Mouse (Mus musculus): ENCODE data around the gene Mrpl37. TPM values are rescaled to one million over a fixed set of nuclear protein-coding genes. Genes with fewer than 3 reads are reported as not detected.

The Mrpl37 gene
- total and polyA plus RNA-seq, 2 experiments from 2014 or later, result 59.2 to 79.7 TPM

DNA sequence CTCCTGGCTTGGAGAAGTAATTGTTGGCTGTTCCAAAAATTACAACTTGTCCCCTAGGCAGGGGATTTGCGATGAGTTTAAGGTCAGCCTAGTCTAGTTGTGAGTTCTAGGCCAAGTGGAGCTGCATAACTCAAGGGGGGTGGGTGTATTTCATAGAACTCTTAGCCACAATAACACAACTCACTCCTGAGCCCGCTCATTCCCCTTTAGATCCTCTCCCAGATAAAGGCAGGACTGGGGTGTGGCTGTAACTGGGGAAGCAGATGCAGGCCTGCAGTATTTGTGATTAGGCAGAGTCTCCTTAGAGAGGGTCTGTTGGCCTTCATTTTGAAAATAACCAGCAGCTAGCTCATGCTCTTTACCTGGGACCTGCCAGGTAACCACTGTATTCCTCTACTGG is 58.5 kb downstream of the Mrpl37 start:
- H3K4me1 ChIP-seq (ENCODE audit: insufficient read depth, low read length), result no peaks in the 10 kb centered on the region
- H3K9me3 ChIP-seq (ENCODE audit: low read length), result no peaks in the 10 kb centered on the region
- no peak overlapping the region for H3K9ac ChIP-seq (replicated peaks; ENCODE audit: low read length)
- DNase-seq (ENCODE audit: low spot score) (no peak), ATAC-seq (no peak)
- H3K4me3 ChIP-seq (ENCODE audit: low read length), result no peak overlapping the region
- H3K27ac ChIP-seq, result no peak overlapping the region
- no peak for TF ChIP-seq CTCF (IDR thresholded peaks at IDR 0.05; ENCODE audit: low read depth)
- H3K36me3 ChIP-seq (ENCODE audit: insufficient read depth, low read length), result 0 out of 2 replicates have a peak, but pooled peaks cover 6% of the 10 kb centered on the region
- WGBS, result 96% methylated on average over 2 of the region's 2 CpGs
- H3K4me2 ChIP-seq (ENCODE audit: low read depth, low read length), result no peak overlapping the region
- H3K27me3 ChIP-seq (ENCODE audit: insufficient read depth, low read length), result no peaks in the 10 kb centered on the region

- Histone ChIP-seq H3K9ac (replicated peaks; ENCODE audit: low read length) (no peak overlapping the region), H3K27ac (no peak overlapping the region), H3K4me2 (ENCODE audit: low read depth, low read length) (no peak overlapping the region), H3K4me3 (ENCODE audit: low read length) (no peak overlapping the region), H3K36me3 (ENCODE audit: insufficient read depth, low read length) (0 out of 2 replicates have a peak, but pooled peaks cover 6% of the 10 kb centered on the region), H3K9me3 (ENCODE audit: low read length) (no peaks in the 10 kb centered on the region), H3K27me3 (ENCODE audit: insufficient read depth, low read length) (no peaks in the 10 kb centered on the region), H3K4me1 (ENCODE audit: insufficient read depth, low read length) (peaks cover 6% of the 10 kb centered on the region)
- no peak for ATAC-seq
- TF ChIP-seq CTCF (IDR thresholded peaks at IDR 0.05; ENCODE audit: low read depth), result no peak
- no peak for DNase-seq (ENCODE audit: low spot score)
- 91% methylated on average over 8 of the region's 8 CpGs for WGBS
Observed at GRCm38 (mm10) chr4:107007359-107007758, 59.3 kb downstream of the Mrpl37 start.

- H3K27me3 ChIP-seq (ENCODE audit: insufficient read depth, low read length), result no peaks in the 10 kb centered on the region
- H3K9me3 ChIP-seq (ENCODE audit: low read length), result no peaks in the 10 kb centered on the region
- 91% methylated on average over 6 of the region's 6 CpGs for WGBS
- ATAC-seq, result no peak
- no peak overlapping the region for H3K4me3 ChIP-seq (ENCODE audit: low read length)
- H3K27ac ChIP-seq, result no peak overlapping the region
- H3K4me2 ChIP-seq (ENCODE audit: low read depth, low read length), result no peak overlapping the region
- no peak overlapping the region for H3K9ac ChIP-seq (replicated peaks; ENCODE audit: low read length)
- H3K36me3 ChIP-seq (ENCODE audit: insufficient read depth, low read length), result 0 out of 2 replicates have a peak, but pooled peaks cover 6% of the 10 kb centered on the region
- no peak for TF ChIP-seq CTCF (IDR thresholded peaks at IDR 0.05; ENCODE audit: low read depth)
- H3K4me1 ChIP-seq (ENCODE audit: insufficient read depth, low read length), result peaks cover 10% of the 10 kb centered on the region
- DNase-seq (ENCODE audit: low spot score), result no peak
Observed at GRCm38 (mm10) chr4:107006807-107007206, 59.9 kb downstream of the Mrpl37 start.

DNA sequence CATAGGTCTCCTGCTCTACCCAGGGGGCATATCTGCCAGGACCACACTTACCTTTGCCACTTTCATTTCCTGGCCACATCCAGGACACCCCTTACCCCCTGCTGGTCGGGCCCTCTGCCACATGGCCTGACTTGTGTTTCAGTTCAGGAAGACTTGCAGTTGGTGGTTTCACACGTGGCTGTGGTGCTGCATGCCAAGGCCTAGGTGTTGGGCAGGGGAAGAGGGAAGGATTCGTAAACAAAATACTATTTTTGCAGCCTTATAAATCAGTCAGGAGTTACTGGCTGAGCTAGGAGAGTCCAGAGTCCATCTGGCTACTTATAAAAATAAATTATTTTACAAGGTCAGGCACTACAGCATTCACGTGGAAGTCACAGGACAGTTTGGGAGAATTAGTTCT is 60.4 kb downstream of the Mrpl37 start:
- no peak for DNase-seq (ENCODE audit: low spot score)
- TF ChIP-seq CTCF (IDR thresholded peaks at IDR 0.05; ENCODE audit: low read depth), result no peak
- Histone ChIP-seq H3K36me3 (ENCODE audit: insufficient read depth, low read length) (0 out of 2 replicates have a peak, but pooled peaks cover 6% of the 10 kb centered on the region), H3K9ac (replicated peaks; ENCODE audit: low read length) (no peak overlapping the region), H3K27ac (no peak overlapping the region), H3K9me3 (ENCODE audit: low read length) (no peaks in the 10 kb centered on the region), H3K4me2 (ENCODE audit: low read depth, low read length) (no peak overlapping the region), H3K27me3 (ENCODE audit: insufficient read depth, low read length) (no peaks in the 10 kb centered on the region), H3K4me3 (ENCODE audit: low read length) (no peak overlapping the region), H3K4me1 (ENCODE audit: insufficient read depth, low read length) (peaks cover 16% of the 10 kb centered on the region)
- whole genome bisulfite sequencing, result 75% methylated on average over 4 of the region's 4 CpGs
- ATAC-seq, result no peak

Other genes with a start within 250 kb of the Mrpl37 start
- gene Ssbp3, start 156.2 kb downstream of the Mrpl37 start, total RNA-seq (2014; rRNA removed), result 155 and 156 TPM in 2 replicates
- 102 and 108 TPM in 2 replicates for gene Ssbp3, start 156.2 kb downstream of the Mrpl37 start, polyA plus RNA-seq (2015; fragmentation: Nextera tagmentation; extraction: Ambion mirVana)
- gene Cyb5rl, start 120 bp upstream of the Mrpl37 start, total RNA-seq (2014; rRNA removed), result 8.7 and 21.3 TPM in 2 replicates
- gene Cyb5rl, start 120 bp upstream of the Mrpl37 start, polyA plus RNA-seq (2015; fragmentation: Nextera tagmentation; extraction: Ambion mirVana), result 4.1 and 4.6 TPM in 2 replicates
- 0.68 TPM in 1 of 2 replicates, not detected in the other for gene Cdcp2, start 30.0 kb upstream of the Mrpl37 start, total RNA-seq (2014; rRNA removed)
- 0.13 TPM in 1 of 2 replicates, not detected in the other for gene Cdcp2, start 30.0 kb upstream of the Mrpl37 start, polyA plus RNA-seq (2015; fragmentation: Nextera tagmentation; extraction: Ambion mirVana)
- 178 and 200 TPM in 2 replicates for gene Tmem59, start 111.5 kb upstream of the Mrpl37 start, total RNA-seq (2014; rRNA removed)
- 393 and 422 TPM in 2 replicates for gene Tmem59, start 111.5 kb upstream of the Mrpl37 start, polyA plus RNA-seq (2015; fragmentation: Nextera tagmentation; extraction: Ambion mirVana)
- gene Tceanc2, start 112.2 kb upstream of the Mrpl37 start, total RNA-seq (2014; rRNA removed), result 5.4 and 8.0 TPM in 2 replicates
- 17.3 and 23.4 TPM in 2 replicates for gene Tceanc2, start 112.2 kb upstream of the Mrpl37 start, polyA plus RNA-seq (2015; fragmentation: Nextera tagmentation; extraction: Ambion mirVana)
- gene Ldlrad1, start 142.3 kb upstream of the Mrpl37 start, total RNA-seq (2014; rRNA removed), result not detected in 2 replicates
- gene Ldlrad1, start 142.3 kb upstream of the Mrpl37 start, polyA plus RNA-seq (2015; fragmentation: Nextera tagmentation; extraction: Ambion mirVana), result not detected in 2 replicates
- 6.6 and 18.2 TPM in 2 replicates for gene Lrrc42, start 186.7 kb upstream of the Mrpl37 start, total RNA-seq (2014; rRNA removed)
- gene Lrrc42, start 186.7 kb upstream of the Mrpl37 start, polyA plus RNA-seq (2015; fragmentation: Nextera tagmentation; extraction: Ambion mirVana), result 33.5 and 42.2 TPM in 2 replicates
- 7.5 and 12.2 TPM in 2 replicates for gene Hspb11, start 186.7 kb upstream of the Mrpl37 start, total RNA-seq (2014; rRNA removed)
- gene Hspb11, start 186.7 kb upstream of the Mrpl37 start, polyA plus RNA-seq (2015; fragmentation: Nextera tagmentation; extraction: Ambion mirVana), result 36.4 and 38.8 TPM in 2 replicates
- gene Dio1, start 240.3 kb upstream of the Mrpl37 start, total RNA-seq (2014; rRNA removed), result not detected in 2 replicates
- gene Dio1, start 240.3 kb upstream of the Mrpl37 start, polyA plus RNA-seq (2015; fragmentation: Nextera tagmentation; extraction: Ambion mirVana), result not detected in 2 replicates
- gene Yipf1, start 247.5 kb upstream of the Mrpl37 start, total RNA-seq (2014; rRNA removed), result 69.3 and 72.1 TPM in 2 replicates
- 69.1 and 69.4 TPM in 2 replicates for gene Yipf1, start 247.5 kb upstream of the Mrpl37 start, polyA plus RNA-seq (2015; fragmentation: Nextera tagmentation; extraction: Ambion mirVana)

Measured in hindbrain, postnatal 0 days (tissue).